Mouse (Mus musculus) gastrocnemius, postnatal 25 days (tissue): ENCODE measurements at regions not wholly inside any gene's neighbourhood (a gene's known extent, or its start where the extent isn't known, plus 50 kb on each side); places are given as distances from the start of the nearest gene placed in this dataset.

Experiments
- DNase-seq: peaks from one replicate; pipeline ENCODE4 v3.0.0; 2022

- no peak for DNase-seq
Measured at GRCm38 (mm10) chr8:104039526-104039925, 61.9 kb upstream of the Cdh5 start.

DNA sequence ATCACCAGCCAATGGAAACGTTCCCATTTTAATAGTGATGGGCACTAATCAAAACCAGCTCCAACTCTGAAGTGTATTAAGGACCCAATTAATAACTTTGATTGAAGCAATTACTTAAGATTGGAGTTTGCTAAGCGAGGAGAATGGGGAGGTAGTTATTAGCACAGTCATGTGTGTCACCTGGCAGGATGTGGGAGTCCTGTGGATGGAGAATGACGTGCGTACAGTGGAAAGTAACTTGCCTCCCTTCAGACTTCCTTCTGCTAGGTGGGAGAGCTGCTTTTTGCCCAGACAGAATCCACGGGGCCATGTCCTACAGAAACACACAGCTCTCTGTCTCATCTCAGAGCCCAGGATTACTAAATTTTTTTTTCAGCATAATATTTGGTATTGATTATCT, 59.9 kb upstream of the Cdh5 start:
- DNase-seq: no peak

DNA sequence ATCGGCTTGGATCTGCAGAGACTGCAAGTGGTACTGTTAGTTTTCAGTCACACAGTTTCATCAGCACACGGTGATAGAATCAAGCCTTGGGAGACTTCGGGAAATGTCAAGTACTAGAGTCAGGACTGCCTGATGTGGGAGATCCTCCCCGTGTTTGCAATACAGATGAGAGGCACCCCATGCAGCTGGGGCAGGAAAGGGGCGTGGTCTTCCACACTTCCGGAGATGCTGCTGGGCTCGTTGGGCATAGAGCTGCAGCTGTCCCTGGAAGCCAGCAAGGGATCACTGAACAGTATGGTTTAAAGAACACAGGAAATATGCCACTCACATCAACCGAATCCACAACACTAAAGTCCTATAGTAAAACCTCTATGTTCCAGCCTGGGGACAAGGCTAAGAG, 59.0 kb upstream of the Cdh5 start:
- DNase-seq: no peak

DNA sequence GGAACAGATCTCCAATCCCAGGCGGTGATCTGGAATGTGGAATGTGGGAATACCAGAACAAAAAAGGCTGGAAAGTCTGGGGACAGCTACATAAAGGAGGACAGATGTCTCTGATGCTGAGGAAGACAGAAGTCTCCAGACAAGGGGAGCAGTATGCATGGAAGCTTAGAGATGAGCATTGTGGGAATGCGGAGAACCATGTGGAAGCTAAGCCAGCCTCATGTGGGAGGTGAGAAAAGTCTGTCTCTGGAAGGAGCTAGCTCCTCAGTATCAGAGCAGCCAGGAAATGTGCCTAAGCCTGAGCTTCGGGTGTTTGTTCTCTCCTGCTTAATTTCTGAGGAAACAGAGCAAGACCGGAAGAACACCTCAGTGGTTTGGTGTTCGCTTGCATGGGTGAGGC, 53.4 kb upstream of the Cdh5 start:
- DNase-seq: no peak

DNA sequence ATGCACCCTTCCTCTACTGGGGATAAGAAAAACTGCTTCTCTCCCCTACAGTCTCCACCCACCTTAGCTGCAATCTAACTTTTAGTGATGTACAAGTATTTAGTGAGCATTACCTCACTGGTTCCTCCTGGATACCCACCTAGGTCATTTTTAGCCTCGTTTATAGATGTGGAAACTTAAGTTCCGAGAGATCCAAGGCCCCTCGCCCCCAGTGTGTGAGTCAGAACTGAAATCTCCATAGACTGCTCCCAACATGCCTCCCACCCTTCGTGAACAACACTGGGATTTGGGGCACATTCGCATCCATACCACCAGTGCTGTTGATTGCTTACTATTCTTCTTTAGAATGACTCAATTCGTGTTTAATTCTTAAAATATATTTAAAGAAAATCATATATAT, 52.2 kb upstream of the Cdh5 start:
- no peak for DNase-seq

DNA sequence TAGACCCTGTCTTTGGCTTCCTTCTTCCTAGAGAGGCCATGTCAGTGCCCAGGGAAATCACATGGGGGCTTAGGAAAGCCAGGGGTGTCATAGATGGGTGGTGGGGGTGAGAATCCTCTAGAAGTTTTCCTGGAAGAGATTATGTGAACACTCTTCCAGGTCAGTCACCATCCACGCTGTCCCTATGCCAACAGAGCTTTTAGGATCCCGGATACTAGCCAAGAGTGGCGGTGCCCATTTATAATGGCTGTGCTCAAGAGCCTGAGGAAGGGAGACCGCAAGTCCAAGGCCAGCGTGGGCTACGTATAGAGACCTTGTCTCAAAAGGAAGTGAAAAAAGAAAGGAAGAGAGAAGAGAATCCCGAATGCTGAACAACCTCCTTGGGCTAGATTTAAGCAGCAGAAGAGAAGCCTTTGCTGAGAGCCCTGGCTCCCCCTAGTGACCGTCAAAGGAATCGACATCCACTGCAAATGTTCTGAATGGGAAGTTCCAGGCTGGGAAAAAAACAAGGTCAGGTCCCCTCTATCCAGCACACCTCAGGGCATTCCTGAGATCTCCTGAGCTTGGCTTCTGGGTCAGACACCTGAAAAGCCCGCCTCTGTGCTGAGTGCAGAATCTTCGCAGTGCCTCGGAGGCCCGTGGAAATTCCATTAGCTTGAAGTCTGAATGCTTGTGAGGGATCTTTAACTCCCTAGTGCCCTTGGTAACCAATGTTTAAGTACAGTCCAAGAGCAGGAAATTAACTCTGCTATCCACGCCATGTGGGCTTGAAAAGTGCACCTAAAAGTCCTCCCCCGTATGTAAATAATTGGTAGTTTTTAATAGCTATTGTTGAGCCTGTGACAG, 50.5 kb upstream of the Cdh5 start:
- no peak for DNase-seq

GRCm38 (mm10) chr8:104051540-104051882, 49.9 kb upstream of the Cdh5 start:
- no peak for DNase-seq
